In genomic region chr4:135254770-135255169, GRCm38 (mm10) we compare ENCODE assay signal across 9 mouse cellular contexts. TPM values are rescaled to one million over a fixed set of nuclear protein-coding genes. Genes with fewer than 3 reads are reported as not detected.
DNase-seq lines count a peak whose midpoint lies in the region; ATAC-seq lines count a peak whose summit lies in the region.
"Had no signal": no experiment of that assay in that cellular context is flagged by ENCODE, and none has a peak within 500 bp of the region (broad histone marks: within the 10 kb centered on the region; RNA-seq: fewer than 3 reads in every experiment).

No protein-coding gene starts in this region.

- no peak overlapping the region for H3K4me2 ChIP-seq in embryonic facial prominence, embryonic 13.5 days
- peak overlapping the region; percentile 31 for H3K4me2 ChIP-seq in intestine, embryonic 14.5 days (ENCODE audit: low read length)
- H3K4me2 ChIP-seq: neural tube, embryonic 12.5 days had no signal

- H3K27me3 ChIP-seq in embryonic facial prominence, embryonic 13.5 days, result no peaks in the 10 kb centered on the region
- H3K27me3 ChIP-seq in intestine, embryonic 14.5 days (replicated peaks; ENCODE audit: control insufficient read depth, insufficient read depth, low read length), result no peaks in the 10 kb centered on the region
- H3K27me3 ChIP-seq: neural tube, embryonic 12.5 days had no signal

- H3K36me3 ChIP-seq in embryonic facial prominence, embryonic 13.5 days, result no peaks in the 10 kb centered on the region
- H3K36me3 ChIP-seq in intestine, embryonic 14.5 days (ENCODE audit: control insufficient read depth, insufficient read depth, low read length), result no peaks in the 10 kb centered on the region
- H3K36me3 ChIP-seq in macrophage (ENCODE audit: inconsistent target), result peaks cover 17% of the 10 kb centered on the region
- H3K36me3 ChIP-seq: neural tube, embryonic 12.5 days had no signal

- no peak for ATAC-seq in embryonic facial prominence, embryonic 13.5 days (ENCODE audit: insufficient number of reproducible peaks, insufficient read depth, low FRiP score, low TSS enrichment, low read depth)
- ATAC-seq in intestine, embryonic 14.5 days (replicated peaks; ENCODE audit: low FRiP score, low TSS enrichment, low read depth), result no peak

- H3K9me3 ChIP-seq in embryonic facial prominence, embryonic 13.5 days, result no peaks in the 10 kb centered on the region
- no peaks in the 10 kb centered on the region for H3K9me3 ChIP-seq in intestine, embryonic 14.5 days (ENCODE audit: control insufficient read depth, low read length)
- H3K9me3 ChIP-seq: neural tube, embryonic 12.5 days had no signal

- peak overlapping the region; percentile 64 for H3K27ac ChIP-seq in embryonic facial prominence, embryonic 13.5 days
- peak overlapping the region; percentile 95 for H3K27ac ChIP-seq in intestine, embryonic 14.5 days (ENCODE audit: low read depth)
- H3K27ac ChIP-seq in macrophage, result peak overlapping the region; percentile 89
- H3K27ac ChIP-seq: neural tube, embryonic 12.5 days had no signal

- peaks cover 39% of the 10 kb centered on the region for H3K4me1 ChIP-seq in embryonic facial prominence, embryonic 13.5 days
- peaks cover 54% of the 10 kb centered on the region for H3K4me1 ChIP-seq in intestine, embryonic 14.5 days (replicated peaks; ENCODE audit: control insufficient read depth, insufficient read depth, low read length)

- H3K9ac ChIP-seq in embryonic facial prominence, embryonic 13.5 days, result no peak overlapping the region
- H3K9ac ChIP-seq in intestine, embryonic 14.5 days (ENCODE audit: low read length), result peak overlapping the region; percentile 17; the same call in 1 of the 2 replicates
- H3K9ac ChIP-seq: neural tube, embryonic 12.5 days had no signal

- WGBS in embryonic facial prominence, embryonic 13.5 days, result 67% methylated on average over 3 of the region's 3 CpGs
- WGBS in intestine, embryonic 14.5 days, result 16% methylated on average over 3 of the region's 3 CpGs
- 5% methylated on average over 3 of the region's 3 CpGs for WGBS in macrophage (ENCODE audit: missing documents)

- H3K79me2 ChIP-seq in macrophage (ENCODE audit: inconsistent target), result peaks cover 100% of the 10 kb centered on the region

- H3K4me3 ChIP-seq in embryonic facial prominence, embryonic 13.5 days, result no peak overlapping the region
- no peak overlapping the region for H3K4me3 ChIP-seq in intestine, embryonic 14.5 days (ENCODE audit: low read depth, low read length)
- H3K4me3 ChIP-seq in macrophage (ENCODE audit: inconsistent target), result no peak overlapping the region
- H3K4me3 ChIP-seq: neural tube, embryonic 12.5 days had no signal

- DNase-seq in kidney, adult 9 months, result peak; percentile 68
- no peak for DNase-seq in kidney, adult 11 months
- no peak for DNase-seq in intestine, embryonic 14.5 days (ENCODE audit: low spot score)
- DNase-seq in spleen, postnatal 14 days (ENCODE audit: low spot score in 2 of 2), result no peak
- DNase-seq in right cerebral cortex, postnatal 10 days (ENCODE audit: low spot score in 2 of 2), result no peak
- DNase-seq in adrenal gland, adult 18-20 months (ENCODE audit: low spot score in 2 of 2), result no peak

RNA-seq across cellular contexts. Expression of gene Clic4, which starts 17.8 kb away (rescaled TPM):
- 121 TPM in 2 replicates for polyA plus RNA-seq in embryonic facial prominence, embryonic 13.5 days (2015; fragmentation: Nextera tagmentation; extraction: Ambion mirVana)
- polyA plus RNA-seq in intestine, embryonic 14.5 days (2014; fragmentation: Nextera tagmentation; extraction: Ambion mirVana), result 107 and 114 TPM in 2 replicates
- 1,000 to 10,000 TPM in 4 of 26 experiments, 100 to 1,000 TPM in 12, 10 to 100 TPM in 10; 44.7 to 1,202 (median 255) TPM for total RNA-seq in macrophage (2018; cell fraction: chromatin; rRNA removed)
- total RNA-seq in macrophage (2018; cell fraction: cytosol; rRNA removed), result 1,000 to 10,000 TPM in 1 of 26 experiments, 100 to 1,000 TPM in 25; 181 to 1,494 (median 243) TPM
- total RNA-seq in macrophage (2018; cell fraction: nucleus; rRNA removed), result 1,000 to 10,000 TPM in 4 of 26 experiments, 100 to 1,000 TPM in 21, 10 to 100 TPM in 1; 96.8 to 1,122 (median 483) TPM
- 149 to 188 TPM (median 173 TPM) in 3 replicates for polyA plus RNA-seq in macrophage (2018)
- total RNA-seq in adrenal gland, adult 18-20 months (2021), result 100 to 1,000 TPM in 1 of 2 experiments, 10 to 100 TPM in 1; 74.4 to 136 TPM
